Mouse (Mus musculus) hindbrain, embryonic 11.5 days (tissue): ENCODE results near the gene Oas2. TPM values are rescaled to one million over a fixed set of nuclear protein-coding genes. Genes with fewer than 3 reads are reported as not detected.

Source experiments
- ATAC-seq: fragments of 200-750 bp; cut with Nextera tagmentation; 2 replicates; pipeline ENCODE4 v1.8.0; 2017; ENCODE audit warnings: mild to moderate bottlenecking, moderate TSS enrichment, moderate library complexity; ENCODE audit not compliant: low FRiP score
- DNase-seq: peaks from one replicate; pipeline ENCODE4 v3.0.0-alpha.2; 2015; ENCODE audit warnings: low spot score
- H3K27ac ChIP-seq: fragments of 300-500 bp; sonication (generic); 2 replicates; pipeline ENCODE4 v1.5.1; 2014; ENCODE audit warnings: mild to moderate bottlenecking, low read depth, low read length
- H3K27me3 ChIP-seq: fragments of 300-500 bp; sonication (generic); 2 replicates; pipeline ENCODE4 v1.6.1; 2014; ENCODE audit warnings: mild to moderate bottlenecking, low read length, moderate library complexity, mixed read lengths; ENCODE audit not compliant: control insufficient read depth, insufficient read depth
- H3K36me3 ChIP-seq: fragments of 300-500 bp; sonication (generic); 2 replicates; pipeline ENCODE4 v1.6.1; 2014; ENCODE audit warnings: mild to moderate bottlenecking, low read length, moderate library complexity, mixed read lengths; ENCODE audit not compliant: control insufficient read depth, insufficient read depth
- H3K4me1 ChIP-seq: fragments of 300-500 bp; sonication (generic); replicated peaks from 2 replicates; pipeline ENCODE4 v1.6.1; 2014; ENCODE audit warnings: low read length, mixed read lengths; ENCODE audit not compliant: control insufficient read depth, insufficient read depth
- H3K4me2 ChIP-seq: fragments of 300-500 bp; sonication (generic); replicated peaks from 2 replicates; pipeline ENCODE4 v1.6.1; 2014; ENCODE audit warnings: mild to moderate bottlenecking, low read depth, low read length
- H3K4me3 ChIP-seq: fragments of 300-500 bp; sonication (generic); 2 replicates; pipeline ENCODE4 v1.5.1; 2014; ENCODE audit warnings: low read depth, low read length
- H3K9ac ChIP-seq: fragments of 300-500 bp; sonication (generic); 2 replicates; pipeline ENCODE4 v1.6.1; 2014; ENCODE audit warnings: low read depth, low read length
- H3K9me3 ChIP-seq: fragments of 300-500 bp; sonication (generic); 2 replicates; pipeline ENCODE4 v1.6.1; 2016; ENCODE audit warnings: low read length; ENCODE audit not compliant: control insufficient read depth
- WGBS: fragments of 180-500 bp; shearing (Covaris S2); extraction: QIAGEN DNeasy Blood & Tissue Kit; methylation state at CpG from one replicate; pipeline ENCODE4 v1.1.7; 2014; 5-methylcytosine and 5-hydroxymethylcytosine counted together
- polyA plus RNA-seq: library from polyadenylated mRNA; unstranded; fragments of >200 nt; fragmentation: Nextera tagmentation; extraction: Ambion mirVana; gene quantifications from 2 replicates; pipeline ENCODE4 v1.2.1, GENCODE M21; 2014

The Oas2 gene
- polyA plus RNA-seq, 1 experiment from 2014 or later = not detected

DNA sequence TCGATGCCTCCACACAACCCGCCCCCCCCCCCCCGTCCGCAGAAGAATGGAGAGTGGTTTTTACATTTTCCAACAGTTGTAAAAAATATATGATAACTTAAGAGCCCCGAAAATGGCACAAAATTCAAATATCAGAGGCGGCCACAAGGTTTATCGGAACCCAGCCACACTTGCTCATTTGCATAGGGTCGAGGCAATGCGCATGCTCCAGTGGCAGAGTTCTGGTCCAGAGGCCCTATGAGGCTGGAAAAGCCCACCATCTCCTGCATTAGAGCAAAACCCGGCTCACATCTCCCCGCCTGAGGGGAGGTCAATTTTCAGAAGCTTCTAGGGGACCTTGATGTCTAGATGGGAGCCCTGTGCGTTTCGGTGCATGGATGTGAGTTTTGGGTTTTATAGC lies 42.7 kb downstream of the Oas2 start:
- H3K27me3 ChIP-seq = peaks cover 29% of the 10 kb centered on the region
- 34% methylated on average over 13 of the region's 13 CpGs for WGBS
- no peaks in the 10 kb centered on the region for H3K9me3 ChIP-seq
- DNase-seq = no peak
- no peak for ATAC-seq
- H3K4me2 ChIP-seq = peak overlapping the region; percentile 49
- H3K9ac ChIP-seq = 0 out of 2 replicates have a peak overlapping the region, but pooled peaks have one; percentile 32
- H3K4me1 ChIP-seq = peaks cover 11% of the 10 kb centered on the region
- H3K36me3 ChIP-seq = no peaks in the 10 kb centered on the region
- peak overlapping the region; percentile 20 for H3K4me3 ChIP-seq
- no peak overlapping the region for H3K27ac ChIP-seq

- Histone ChIP-seq H3K36me3 (no peaks in the 10 kb centered on the region), H3K27me3 (peaks cover 25% of the 10 kb centered on the region), H3K4me1 (peaks cover 11% of the 10 kb centered on the region), H3K27ac (no peak overlapping the region), H3K4me3 (peak overlapping the region; percentile 20), H3K9me3 (no peaks in the 10 kb centered on the region), H3K4me2 (peak overlapping the region; percentile 49), H3K9ac (0 out of 2 replicates have a peak overlapping the region, but pooled peaks have one; percentile 32)
- ATAC-seq (no peak), DNase-seq (peak; percentile 54)
- 1% methylated on average over 16 of the region's 16 CpGs for WGBS
Measured at GRCm38 (mm10) chr5:120706541-120706940, 43.1 kb downstream of the Oas2 start.

- H3K4me2 ChIP-seq = no peak overlapping the region
- no peaks in the 10 kb centered on the region for H3K9me3 ChIP-seq
- no peaks in the 10 kb centered on the region for H3K36me3 ChIP-seq
- DNase-seq (no peak), ATAC-seq (no peak)
- H3K27ac ChIP-seq = no peak overlapping the region
- WGBS = 45% methylated on average over 6 of the region's 6 CpGs
- H3K4me1 ChIP-seq = no peaks in the 10 kb centered on the region
- H3K9ac ChIP-seq = no peak overlapping the region
- H3K4me3 ChIP-seq = no peak overlapping the region
- peaks cover 7% of the 10 kb centered on the region; the same call in 1 of the 2 replicates for H3K27me3 ChIP-seq
Measured at GRCm38 (mm10) chr5:120704421-120704820, 45.2 kb downstream of the Oas2 start.

- Histone ChIP-seq H3K4me2 (no peak overlapping the region), H3K4me3 (no peak overlapping the region), H3K27ac (no peak overlapping the region), H3K9me3 (no peaks in the 10 kb centered on the region), H3K9ac (no peak overlapping the region), H3K36me3 (no peaks in the 10 kb centered on the region), H3K4me1 (no peaks in the 10 kb centered on the region), H3K27me3 (peaks cover 2% of the 10 kb centered on the region; the same call in 1 of the 2 replicates)
- WGBS = 78% methylated on average over 3 of the region's 3 CpGs
- DNase-seq (no peak), ATAC-seq (no peak)
Measured at GRCm38 (mm10) chr5:120703660-120704059, 46.0 kb downstream of the Oas2 start.

- H3K9me3 ChIP-seq = no peaks in the 10 kb centered on the region
- H3K4me1 ChIP-seq = no peaks in the 10 kb centered on the region
- WGBS = 84% methylated on average over 2 of the region's 2 CpGs
- no peak overlapping the region for H3K4me3 ChIP-seq
- no peaks in the 10 kb centered on the region for H3K36me3 ChIP-seq
- H3K27ac ChIP-seq = no peak overlapping the region
- H3K27me3 ChIP-seq = no peaks in the 10 kb centered on the region; the same call in 1 of the 2 replicates
- no peak overlapping the region for H3K9ac ChIP-seq
- ATAC-seq (no peak), DNase-seq (no peak)
- no peak overlapping the region for H3K4me2 ChIP-seq
Measured at GRCm38 (mm10) chr5:120702969-120703368, 46.7 kb downstream of the Oas2 start.

- DNase-seq = no peak
Measured at GRCm38 (mm10) chr5:120702421-120702820, 47.2 kb downstream of the Oas2 start.

GRCm38 (mm10) chr5:120700996-120701790 lies 48.5 kb downstream of the Oas2 start:
- Histone ChIP-seq H3K4me3 (no peak overlapping the region), H3K4me2 (no peak overlapping the region), H3K9ac (no peak overlapping the region), H3K4me1 (no peaks in the 10 kb centered on the region), H3K36me3 (no peaks in the 10 kb centered on the region), H3K27me3 (peaks cover 2% of the 10 kb centered on the region), H3K9me3 (no peaks in the 10 kb centered on the region), H3K27ac (no peak overlapping the region)
- WGBS = 58% methylated on average over 11 of the region's 11 CpGs
- DNase-seq = no peak
- ATAC-seq = no peak

More at GRCm38 (mm10) chr5:120702421-120702820, 47.2 kb downstream of the Oas2 start:
- Histone ChIP-seq H3K9ac (no peak overlapping the region), H3K4me3 (no peak overlapping the region), H3K4me1 (no peaks in the 10 kb centered on the region), H3K9me3 (no peaks in the 10 kb centered on the region), H3K36me3 (no peaks in the 10 kb centered on the region), H3K27me3 (no peaks in the 10 kb centered on the region; the same call in 1 of the 2 replicates), H3K27ac (no peak overlapping the region), H3K4me2 (no peak overlapping the region)
- 87% methylated on average over 4 of the region's 4 CpGs for WGBS
- ATAC-seq = no peak

DNA sequence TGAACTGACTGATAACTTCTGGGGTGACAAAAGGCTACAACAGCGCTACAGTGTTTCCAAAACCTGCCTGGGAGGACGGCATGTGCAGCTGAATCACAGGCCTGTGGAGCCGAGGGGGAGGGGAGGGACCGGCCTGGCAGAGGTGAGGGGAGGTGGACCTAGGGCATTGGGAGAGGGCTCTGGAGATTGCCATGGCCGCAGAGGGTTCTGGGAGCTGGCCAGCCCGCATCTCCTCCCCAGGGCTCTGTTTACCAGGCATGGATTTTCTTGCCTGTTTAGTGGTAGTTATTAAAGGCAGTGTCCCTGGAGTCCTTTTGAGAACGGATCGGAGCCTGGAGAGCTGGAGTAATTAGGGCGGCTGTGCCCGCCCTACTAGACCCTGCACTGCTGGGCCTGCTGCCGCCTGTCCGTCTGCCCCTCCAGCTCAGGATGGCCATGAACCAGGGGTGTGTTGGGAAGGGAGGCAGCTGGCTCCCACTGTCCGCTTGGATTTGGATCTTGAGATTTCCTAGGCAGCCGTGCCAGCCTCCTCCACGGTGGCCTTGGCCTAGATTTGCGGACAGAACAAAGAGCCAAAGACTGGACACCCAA lies 50.8 kb downstream of the Oas2 start:
- peaks cover 25% of the 10 kb centered on the region for H3K27me3 ChIP-seq
- H3K4me2 ChIP-seq = no peak overlapping the region
- H3K27ac ChIP-seq = peak overlapping the region; percentile 45; the same call in 1 of the 2 replicates
- H3K9ac ChIP-seq = no peak overlapping the region
- H3K4me1 ChIP-seq = peaks cover 4% of the 10 kb centered on the region; the same call in 1 of the 2 replicates
- no peak overlapping the region for H3K4me3 ChIP-seq
- ATAC-seq (no peak), DNase-seq (no peak)
- H3K9me3 ChIP-seq = no peaks in the 10 kb centered on the region
- 49% methylated on average over 16 of the region's 16 CpGs for WGBS
- H3K36me3 ChIP-seq = no peaks in the 10 kb centered on the region
